Mouse (Mus musculus): ENCODE measurements around the gene Cdk14. TPM values are rescaled to one million over a fixed set of nuclear protein-coding genes. Genes with fewer than 3 reads are reported as not detected.

Gene Cdk14
- total RNA-seq, 1 experiment, result 3.5 TPM

DNA sequence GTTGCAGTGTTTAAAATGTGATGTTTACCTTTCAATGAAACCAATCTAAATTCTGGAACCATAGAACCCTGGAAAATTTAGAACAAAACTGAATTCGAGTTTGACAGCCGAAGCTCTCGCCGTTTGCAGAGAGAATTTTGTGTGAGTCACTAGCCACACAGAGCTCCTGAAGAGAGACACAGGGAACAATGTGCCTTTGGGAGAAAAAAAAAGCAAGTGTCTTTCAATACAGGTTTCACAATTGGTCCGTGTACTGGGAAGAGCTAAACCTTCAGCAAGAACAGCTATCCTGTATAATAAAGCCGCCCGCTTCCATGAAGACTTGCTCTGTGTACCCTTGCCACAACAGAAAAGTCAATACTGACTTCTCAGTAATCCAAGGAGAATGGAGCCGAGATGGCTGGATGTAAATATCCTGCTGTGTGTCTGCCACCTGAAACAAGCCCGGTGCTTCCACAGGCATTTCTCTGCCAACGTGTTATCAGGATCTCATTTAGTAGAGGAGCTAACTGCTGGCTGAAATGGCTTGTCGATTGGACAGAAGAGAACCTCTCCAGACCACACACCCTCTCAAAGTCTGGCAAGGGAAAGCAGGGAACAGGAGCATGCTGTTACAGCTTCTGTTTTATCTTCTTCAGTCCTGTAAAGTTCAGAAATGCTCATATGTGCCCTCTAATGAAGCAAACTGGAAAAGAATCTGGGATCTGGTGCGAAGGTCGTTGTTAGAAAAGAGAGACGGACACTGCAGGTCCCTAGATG is 159.0 kb downstream of the Cdk14 start:
- in situ Hi-C loops (cut with MboI; ENCODE audit: low sequenced_read_pairs in 2 of 2, unreplicated experiment in 2 of 2), result no loop called here
- Histone ChIP-seq H3K27ac (ENCODE audit: insufficient read depth, low read depth, low read length, poor library complexity, severe bottlenecking) (no peak overlapping the region), H3K4me1 (ENCODE audit: control insufficient read depth in 2 of 2, insufficient read depth in 2 of 2, low read length in 2 of 2, poor library complexity in 1 of 2) (no peaks in the 10 kb centered on the region), H3K9ac (ENCODE audit: insufficient read depth, low read depth, low read length, poor library complexity, severe bottlenecking) (no peak overlapping the region), H3K9me3 (ENCODE audit: control insufficient read depth, insufficient read depth, low read depth, low read length) (no peaks in the 10 kb centered on the region), H3K36me3 (ENCODE audit: control insufficient read depth, insufficient read depth, low read length, poor library complexity, severe bottlenecking) (no peaks in the 10 kb centered on the region), H3K4me3 (ENCODE audit: insufficient read depth in 1 of 2, low read depth in 1 of 2, low read length in 2 of 2, poor library complexity in 1 of 2, severe bottlenecking in 1 of 2) (no peak overlapping the region)
- TF ChIP-seq MAFK (IDR thresholded peaks at IDR 0.05; ENCODE audit: insufficient read depth, low read depth, low read length), result no peak
- no peak for TF ChIP-seq ZC3H11A (IDR thresholded peaks at IDR 0.05; ENCODE audit: borderline replicate concordance, low read depth, low read length)
- TF ChIP-seq HCFC1 (IDR thresholded peaks at IDR 0.05; ENCODE audit: borderline replicate concordance, insufficient read depth, low read length), result no peak
- no peak for TF ChIP-seq CHD2 (IDR thresholded peaks at IDR 0.05; ENCODE audit: low read depth, low read length)
- TF ChIP-seq ZNF384 (IDR thresholded peaks at IDR 0.05; ENCODE audit: low read depth, low read length), result no peak
- DNase-seq (ENCODE audit: low read depth, low spot score), result no peak

DNA sequence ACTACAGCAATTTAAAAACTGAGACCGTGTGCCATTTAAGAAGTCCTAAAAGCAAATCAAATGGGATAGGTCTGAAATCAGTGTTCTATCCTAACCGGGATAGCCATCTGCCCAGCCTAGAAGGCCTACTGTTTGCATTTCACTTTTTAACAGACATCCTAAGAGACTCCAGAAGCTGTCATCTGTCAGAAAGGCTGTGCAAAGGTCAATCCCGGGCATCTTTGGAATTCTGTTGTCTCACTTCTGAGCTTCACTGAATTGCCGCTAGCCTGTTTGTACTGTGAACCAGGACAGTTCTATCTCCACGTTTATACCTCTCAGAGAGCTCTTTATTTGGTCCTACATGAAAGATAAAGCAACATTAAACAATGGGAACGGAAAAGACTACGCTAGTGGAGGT is 159.8 kb downstream of the Cdk14 start:
- Histone ChIP-seq H3K9ac (ENCODE audit: insufficient read depth, low read depth, low read length, poor library complexity, severe bottlenecking) (no peak overlapping the region), H3K4me3 (ENCODE audit: insufficient read depth in 1 of 2, low read depth in 1 of 2, low read length in 2 of 2, poor library complexity in 1 of 2, severe bottlenecking in 1 of 2) (no peak overlapping the region), H3K27ac (ENCODE audit: insufficient read depth, low read depth, low read length, poor library complexity, severe bottlenecking) (no peak overlapping the region), H3K36me3 (ENCODE audit: control insufficient read depth, insufficient read depth, low read length, poor library complexity, severe bottlenecking) (no peaks in the 10 kb centered on the region), H3K9me3 (ENCODE audit: control insufficient read depth, insufficient read depth, low read depth, low read length) (no peaks in the 10 kb centered on the region), H3K4me1 (ENCODE audit: control insufficient read depth in 2 of 2, insufficient read depth in 2 of 2, low read length in 2 of 2, poor library complexity in 1 of 2) (no peaks in the 10 kb centered on the region)
- in situ Hi-C loops (cut with MboI; ENCODE audit: low sequenced_read_pairs in 2 of 2, unreplicated experiment in 2 of 2), result no loop called here
- TF ChIP-seq ZC3H11A (IDR thresholded peaks at IDR 0.05; ENCODE audit: borderline replicate concordance, low read depth, low read length), result no peak
- TF ChIP-seq ZNF384 (IDR thresholded peaks at IDR 0.05; ENCODE audit: low read depth, low read length), result no peak
- no peak for TF ChIP-seq HCFC1 (IDR thresholded peaks at IDR 0.05; ENCODE audit: borderline replicate concordance, insufficient read depth, low read length)
- TF ChIP-seq MAFK (IDR thresholded peaks at IDR 0.05; ENCODE audit: insufficient read depth, low read depth, low read length), result no peak
- TF ChIP-seq CHD2 (IDR thresholded peaks at IDR 0.05; ENCODE audit: low read depth, low read length), result no peak
- no peak for DNase-seq (ENCODE audit: low read depth, low spot score)

DNA sequence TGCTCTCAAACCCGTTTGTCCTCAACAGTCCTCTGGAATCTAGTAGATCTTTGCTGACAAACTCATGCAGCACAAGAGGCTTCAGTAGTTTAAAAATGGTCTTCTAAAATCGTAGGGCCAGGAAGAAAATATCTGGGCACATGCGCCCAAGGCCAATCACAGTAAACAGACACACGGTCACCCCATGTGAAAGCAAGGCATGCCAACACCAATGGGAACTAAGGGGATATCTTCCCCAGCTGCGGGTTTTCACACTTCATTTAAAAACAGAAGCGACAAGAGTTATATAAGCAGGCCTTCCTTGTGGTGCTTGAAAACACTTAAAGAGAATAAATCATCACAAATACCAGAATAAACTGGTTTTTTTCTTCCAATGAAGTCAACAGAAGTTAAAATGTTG is 165.7 kb downstream of the Cdk14 start:
- no peak overlapping the region for H3K4me3 ChIP-seq (ENCODE audit: insufficient read depth in 1 of 2, low read depth in 1 of 2, low read length in 2 of 2, poor library complexity in 1 of 2, severe bottlenecking in 1 of 2)
- H3K27ac ChIP-seq (ENCODE audit: insufficient read depth, low read depth, low read length, poor library complexity, severe bottlenecking), result no peak overlapping the region
- DNase-seq (ENCODE audit: low read depth, low spot score), result no peak
- in situ Hi-C loops (cut with MboI; ENCODE audit: low sequenced_read_pairs in 2 of 2, unreplicated experiment in 2 of 2), result no loop called here
- H3K4me1 ChIP-seq (ENCODE audit: control insufficient read depth in 2 of 2, insufficient read depth in 2 of 2, low read length in 2 of 2, poor library complexity in 1 of 2), result no peaks in the 10 kb centered on the region
- TF ChIP-seq ZC3H11A (IDR thresholded peaks at IDR 0.05; ENCODE audit: borderline replicate concordance, low read depth, low read length) (no peak), HCFC1 (IDR thresholded peaks at IDR 0.05; ENCODE audit: borderline replicate concordance, insufficient read depth, low read length) (no peak), MAFK (IDR thresholded peaks at IDR 0.05; ENCODE audit: insufficient read depth, low read depth, low read length) (no peak), ZNF384 (IDR thresholded peaks at IDR 0.05; ENCODE audit: low read depth, low read length) (no peak), CHD2 (IDR thresholded peaks at IDR 0.05; ENCODE audit: low read depth, low read length) (no peak)
- H3K36me3 ChIP-seq (ENCODE audit: control insufficient read depth, insufficient read depth, low read length, poor library complexity, severe bottlenecking), result no peaks in the 10 kb centered on the region
- H3K9ac ChIP-seq (ENCODE audit: insufficient read depth, low read depth, low read length, poor library complexity, severe bottlenecking), result no peak overlapping the region
- H3K9me3 ChIP-seq (ENCODE audit: control insufficient read depth, insufficient read depth, low read depth, low read length), result no peaks in the 10 kb centered on the region

DNA sequence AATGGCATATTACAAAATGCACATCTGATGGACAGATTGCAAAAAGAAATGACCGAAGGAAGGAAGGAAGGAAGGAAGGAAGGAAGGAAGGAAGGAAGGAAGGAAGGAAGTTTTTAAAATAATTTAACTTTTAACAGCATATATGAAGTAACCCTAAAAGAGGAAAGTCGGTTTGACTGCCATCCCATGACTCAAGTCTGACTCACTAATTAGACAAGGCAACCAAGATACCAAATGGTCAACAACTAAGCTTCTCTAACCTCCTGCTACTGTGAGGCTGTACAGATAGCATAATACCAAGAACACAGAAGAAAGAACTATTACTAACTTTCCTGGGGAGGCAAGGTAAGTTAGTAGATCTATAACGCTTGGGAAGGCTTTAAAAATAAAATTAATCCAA is 166.9 kb downstream of the Cdk14 start:
- H3K4me3 ChIP-seq (ENCODE audit: insufficient read depth in 1 of 2, low read depth in 1 of 2, low read length in 2 of 2, poor library complexity in 1 of 2, severe bottlenecking in 1 of 2), result no peak overlapping the region
- no peaks in the 10 kb centered on the region for H3K4me1 ChIP-seq (ENCODE audit: control insufficient read depth in 2 of 2, insufficient read depth in 2 of 2, low read length in 2 of 2, poor library complexity in 1 of 2)
- in situ Hi-C loops (cut with MboI; ENCODE audit: low sequenced_read_pairs in 2 of 2, unreplicated experiment in 2 of 2), result no loop called here
- no peak overlapping the region for H3K27ac ChIP-seq (ENCODE audit: insufficient read depth, low read depth, low read length, poor library complexity, severe bottlenecking)
- H3K9me3 ChIP-seq (ENCODE audit: control insufficient read depth, insufficient read depth, low read depth, low read length), result no peaks in the 10 kb centered on the region
- no peak overlapping the region for H3K9ac ChIP-seq (ENCODE audit: insufficient read depth, low read depth, low read length, poor library complexity, severe bottlenecking)
- H3K36me3 ChIP-seq (ENCODE audit: control insufficient read depth, insufficient read depth, low read length, poor library complexity, severe bottlenecking), result no peaks in the 10 kb centered on the region
- DNase-seq (ENCODE audit: low read depth, low spot score), result no peak
- TF ChIP-seq ZC3H11A (IDR thresholded peaks at IDR 0.05; ENCODE audit: borderline replicate concordance, low read depth, low read length) (no peak), ZNF384 (IDR thresholded peaks at IDR 0.05; ENCODE audit: low read depth, low read length) (no peak), MAFK (IDR thresholded peaks at IDR 0.05; ENCODE audit: insufficient read depth, low read depth, low read length) (no peak), HCFC1 (IDR thresholded peaks at IDR 0.05; ENCODE audit: borderline replicate concordance, insufficient read depth, low read length) (no peak), CHD2 (IDR thresholded peaks at IDR 0.05; ENCODE audit: low read depth, low read length) (no peak)

Data from ES-E14 (cell line).